12 mouse cellular contexts compared by ENCODE assay signal in the genomic region with DNA sequence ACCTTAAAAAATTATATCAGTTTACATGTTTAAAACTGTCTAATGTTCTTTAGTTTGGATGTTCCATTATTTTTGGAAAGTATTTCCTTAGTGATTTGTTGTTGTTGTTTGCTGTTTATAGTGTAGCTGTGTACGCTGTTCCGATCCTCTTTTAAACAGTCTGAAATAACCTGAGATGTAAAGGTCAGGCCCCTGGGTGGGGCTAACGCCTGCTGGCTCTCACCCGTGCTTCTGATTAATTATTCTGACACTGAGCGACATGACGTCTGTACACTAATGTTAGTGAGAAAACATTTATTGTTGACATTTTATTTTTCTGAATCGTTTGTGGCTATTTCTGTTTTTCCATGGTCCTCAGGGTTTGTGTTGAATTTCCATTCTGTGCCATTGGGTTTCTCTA. TPM values are rescaled to one million over a fixed set of nuclear protein-coding genes. Genes with fewer than 3 reads are reported as not detected.
A peak's percentile ranks its signal among the peaks of the same experiment; 100 is the strongest.
DNase-seq lines count a peak whose midpoint lies in the region; ATAC-seq and TF ChIP-seq lines count a peak whose summit lies in the region.
"Had no signal": no experiment of that assay in that cellular context is flagged by ENCODE, and none has a peak within 500 bp of the region (broad histone marks: within the 10 kb centered on the region; RNA-seq: fewer than 3 reads in every experiment).

No protein-coding gene starts in this region.

- 15% methylated on average over 7 of the region's 7 CpGs for WGBS in hindbrain, embryonic 15.5 days
- WGBS in neural tube, embryonic 15.5 days, result 21% methylated on average over 7 of the region's 7 CpGs
- WGBS in liver, postnatal 0 days (ENCODE audit: insufficient replicate concordance), result 73% methylated on average over 7 of the region's 7 CpGs

- H3K9me3 ChIP-seq in hindbrain, embryonic 15.5 days, result no peaks in the 10 kb centered on the region
- no peaks in the 10 kb centered on the region for H3K9me3 ChIP-seq in neural tube, embryonic 15.5 days (replicated peaks)
- no peaks in the 10 kb centered on the region for H3K9me3 ChIP-seq in liver, postnatal 0 days (ENCODE audit: low read length)
- H3K9me3 ChIP-seq: liver, embryonic 12.5 days had no signal

- intact Hi-C loops in left cerebral cortex, adult 2 months (cut with DNase I), result no loop called here

- TF ChIP-seq EP300 in liver, postnatal 0 days (IDR thresholded peaks at IDR 0.05; ENCODE audit: low read depth), result no peak

- H3K27me3 ChIP-seq in hindbrain, embryonic 15.5 days, result no peaks in the 10 kb centered on the region
- no peaks in the 10 kb centered on the region for H3K27me3 ChIP-seq in neural tube, embryonic 15.5 days (replicated peaks)
- H3K27me3 ChIP-seq in liver, postnatal 0 days (ENCODE audit: insufficient read depth, low read length), result no peaks in the 10 kb centered on the region
- H3K27me3 ChIP-seq: liver, embryonic 12.5 days had no signal

- no peak for DNase-seq in left cerebral cortex, adult 2 months (ENCODE audit: extremely low spot score in 1 of 2, low spot score in 2 of 2)
- DNase-seq in left cerebral cortex, adult 11 months (ENCODE audit: low spot score), result no peak
- peak; percentile 54 for DNase-seq in brain, adult 2 months (ENCODE audit: low read depth, low spot score)
- no peak for DNase-seq in kidney, adult 8-10 months
- DNase-seq in liver, postnatal 0 days, result no peak
- DNase-seq: heart, adult 18-20 months; heart, postnatal 4 days; retina, postnatal 1 day had no signal

- no peak overlapping the region for H3K4me2 ChIP-seq in hindbrain, embryonic 15.5 days
- no peak overlapping the region for H3K4me2 ChIP-seq in neural tube, embryonic 15.5 days
- H3K4me2 ChIP-seq in liver, postnatal 0 days (ENCODE audit: low read depth, low read length), result no peak overlapping the region
- H3K4me2 ChIP-seq: liver, embryonic 12.5 days had no signal

- no peak overlapping the region for H3K9ac ChIP-seq in hindbrain, embryonic 15.5 days
- no peak overlapping the region for H3K9ac ChIP-seq in neural tube, embryonic 15.5 days (replicated peaks)
- H3K9ac ChIP-seq in liver, postnatal 0 days (replicated peaks), result no peak overlapping the region
- H3K9ac ChIP-seq: liver, embryonic 12.5 days had no signal

- peaks cover 46% of the 10 kb centered on the region for H3K4me1 ChIP-seq in hindbrain, embryonic 15.5 days (replicated peaks)
- H3K4me1 ChIP-seq in neural tube, embryonic 15.5 days, result peaks cover 34% of the 10 kb centered on the region
- peaks cover 19% of the 10 kb centered on the region for H3K4me1 ChIP-seq in liver, postnatal 0 days (ENCODE audit: insufficient read depth)

- H3K4me3 ChIP-seq in left cerebral cortex, adult 2 months, result no peak overlapping the region
- H3K4me3 ChIP-seq in hindbrain, embryonic 15.5 days, result no peak overlapping the region
- H3K4me3 ChIP-seq in neural tube, embryonic 15.5 days (replicated peaks), result no peak overlapping the region
- no peak overlapping the region for H3K4me3 ChIP-seq in liver, postnatal 0 days (ENCODE audit: low read depth, low read length)
- H3K4me3 ChIP-seq: liver, embryonic 12.5 days had no signal

- ATAC-seq in hindbrain, embryonic 15.5 days (ENCODE audit: low FRiP score, low read depth), result no peak
- no peak for ATAC-seq in neural tube, embryonic 15.5 days (ENCODE audit: low FRiP score)
- ATAC-seq in liver, postnatal 0 days, result no peak
- ATAC-seq: liver, embryonic 12.5 days had no signal

- no peaks in the 10 kb centered on the region for H3K36me3 ChIP-seq in hindbrain, embryonic 15.5 days
- no peaks in the 10 kb centered on the region for H3K36me3 ChIP-seq in neural tube, embryonic 15.5 days
- no peaks in the 10 kb centered on the region for H3K36me3 ChIP-seq in liver, postnatal 0 days (replicated peaks; ENCODE audit: insufficient read depth, low read length)
- H3K36me3 ChIP-seq: liver, embryonic 12.5 days had no signal

- peak overlapping the region; percentile 45 for H3K27ac ChIP-seq in left cerebral cortex, adult 2 months
- H3K27ac ChIP-seq in hindbrain, embryonic 15.5 days (replicated peaks), result peak overlapping the region; percentile 54
- peak overlapping the region; percentile 20; the same call in 1 of the 2 replicates for H3K27ac ChIP-seq in neural tube, embryonic 15.5 days (replicated peaks)
- no peak overlapping the region for H3K27ac ChIP-seq in liver, postnatal 0 days (ENCODE audit: low read depth)
- H3K27ac ChIP-seq: liver, embryonic 12.5 days; macrophage had no signal

- no peak for TF ChIP-seq CTCF in left cerebral cortex, adult 2 months (IDR thresholded peaks at IDR 0.05)
- TF ChIP-seq CTCF in liver, postnatal 0 days (IDR thresholded peaks at IDR 0.05; ENCODE audit: low read depth), result no peak

RNA-seq across cellular contexts. Expression of gene Atf7ip, which starts 41.0 kb away (rescaled TPM):
- total RNA-seq in left cerebral cortex, adult 2 months (2021), result 100 to 1,000 TPM; 119 to 122 TPM
- 36.1 and 43.7 TPM in 2 replicates for polyA plus RNA-seq in hindbrain, embryonic 15.5 days (2015; fragmentation: Nextera tagmentation; extraction: Ambion mirVana)
- polyA plus RNA-seq in neural tube, embryonic 15.5 days (2015; fragmentation: Nextera tagmentation; extraction: Ambion mirVana), result 33.5 and 36.0 TPM in 2 replicates
- 5.6 and 6.6 TPM in 2 replicates for polyA plus RNA-seq in liver, postnatal 0 days (2015; fragmentation: Nextera tagmentation; extraction: Ambion mirVana)
